Mouse (Mus musculus) gastrocnemius, postnatal 36 days (tissue): ENCODE measurements around the gene Arid1a. TPM values are rescaled to one million over a fixed set of nuclear protein-coding genes. Genes with fewer than 3 reads are reported as not detected.

Experiments
- DNase-seq, 2 experiments: peaks; one replicate each; pipeline ENCODE4 v3.0.0; 2022
- intact Hi-C: fragments of 180-260 bp; cut with DNase I; formaldehyde crosslinking; loops from one replicate; pipeline ENCODE4 v1.15.1; 2025
- total RNA-seq, 2 experiments: library from RNA; stranded (reverse); gene quantifications; 2 replicates each; pipeline ENCODE4 v1.2.3; 2021

Gene Arid1a
- total RNA-seq, 2 experiments from 2014 or later = 18.1 to 24.4 TPM

GRCm38 (mm10) chr4:133750184-133750775 lies 6.3 kb downstream of the Arid1a start:
- no peak for DNase-seq
- intact Hi-C loops = loop anchor here (5.0 kb wide), 1 partner anchor 48 kb away; no protein-coding TSS in a partner anchor

GRCm38 (mm10) chr4:133735282-133735681 lies 21.3 kb downstream of the Arid1a start:
- intact Hi-C loops = no loop called here
- DNase-seq = no peak

GRCm38 (mm10) chr4:133730122-133730521 lies 26.4 kb downstream of the Arid1a start:
- no peak for DNase-seq
- intact Hi-C loops = no loop called here

GRCm38 (mm10) chr4:133729541-133730093 lies 27.0 kb downstream of the Arid1a start:
- DNase-seq = peak; percentile 62 to 66
- intact Hi-C loops = no loop called here

GRCm38 (mm10) chr4:133729007-133729406 lies 27.6 kb downstream of the Arid1a start:
- DNase-seq = no peak
- intact Hi-C loops = no loop called here

GRCm38 (mm10) chr4:133728256-133728655 lies 28.3 kb downstream of the Arid1a start:
- DNase-seq = no peak
- intact Hi-C loops = no loop called here

- no peak for DNase-seq
- intact Hi-C loops = no loop called here
These were observed 30.9 kb downstream of the Arid1a start for GRCm38 (mm10) chr4:133725706-133726105.

- DNase-seq = no peak
- intact Hi-C loops = no loop called here
These were observed 36.8 kb downstream of the Arid1a start for GRCm38 (mm10) chr4:133719791-133720190.

- no peak for DNase-seq
- intact Hi-C loops = no loop called here
These were observed 43.8 kb downstream of the Arid1a start for GRCm38 (mm10) chr4:133712755-133713154.

GRCm38 (mm10) chr4:133711307-133712076 lies 45.1 kb downstream of the Arid1a start:
- intact Hi-C loops = no loop called here
- DNase-seq = no peak

GRCm38 (mm10) chr4:133709395-133709794 lies 47.2 kb downstream of the Arid1a start:
- intact Hi-C loops = no loop called here
- no peak for DNase-seq

GRCm38 (mm10) chr4:133707464-133707863 lies 49.1 kb downstream of the Arid1a start:
- intact Hi-C loops = no loop called here
- DNase-seq = no peak

GRCm38 (mm10) chr4:133706956-133707355 lies 49.6 kb downstream of the Arid1a start:
- intact Hi-C loops = no loop called here
- peak; percentile 56 to 57 for DNase-seq

- intact Hi-C loops = no loop called here
- DNase-seq = no peak
These were observed 51.5 kb downstream of the Arid1a start for GRCm38 (mm10) chr4:133705062-133705461.

GRCm38 (mm10) chr4:133700905-133701368 lies 55.6 kb downstream of the Arid1a start:
- intact Hi-C loops = loop anchor here (5.0 kb wide), 1 partner anchor 51 kb away; no protein-coding TSS in a partner anchor
- DNase-seq = peak; percentile 42 to 49

- no peak for DNase-seq
- intact Hi-C loops = no loop called here
These were observed 61.2 kb downstream of the Arid1a start for GRCm38 (mm10) chr4:133695363-133695762.

GRCm38 (mm10) chr4:133690252-133690651 lies 66.3 kb downstream of the Arid1a start:
- DNase-seq = no peak
- intact Hi-C loops = no loop called here

GRCm38 (mm10) chr4:133688417-133689067 lies 68.0 kb downstream of the Arid1a start:
- peak in 1 of 2 experiments; percentile 30 for DNase-seq

GRCm38 (mm10) chr4:133687126-133687525 lies 69.4 kb downstream of the Arid1a start:
- intact Hi-C loops = loop anchor here (5.0 kb wide), 1 partner anchor 1160 kb away; no protein-coding TSS in a partner anchor
- DNase-seq = no peak

More at GRCm38 (mm10) chr4:133688417-133689067, 68.0 kb downstream of the Arid1a start:
- intact Hi-C loops = loop anchor here (5.0 kb wide), 1 partner anchor 1159 kb away; no protein-coding TSS in a partner anchor

GRCm38 (mm10) chr4:133686512-133686911 lies 70.1 kb downstream of the Arid1a start:
- DNase-seq = no peak
- intact Hi-C loops = loop anchor here (5.0 kb wide), 1 partner anchor 1161 kb away; no protein-coding TSS in a partner anchor
